Mouse (Mus musculus): Measurements from ENCODE around the gene Acads. TPM values are rescaled to one million over a fixed set of nuclear protein-coding genes. Genes with fewer than 3 reads are reported as not detected.
"Not testable (repeated sequence)": the region's sequence is repeated elsewhere in the genome, so short reads cannot be mapped to it uniquely, and the experiment has no call there.

The Acads gene
- polyA plus RNA-seq, 1 experiment: 95.9 TPM

GRCm38 (mm10) chr5:115081636-115082035 is 37.5 kb downstream of the Acads start:
- Histone ChIP-seq H3K36me3 (ENCODE audit: control insufficient read depth, insufficient read depth, low read length) (peaks cover 45% of the 10 kb centered on the region), H3K27ac (ENCODE audit: insufficient read depth, low read depth, low read length) (no peak overlapping the region), H3K4me3 (ENCODE audit: low read depth, low read length) (no peak overlapping the region), H3K4me1 (ENCODE audit: control insufficient read depth, insufficient read depth, insufficient read length, low read length) (peaks cover 5% of the 10 kb centered on the region; the same call in 1 of the 2 replicates), H3K27me3 (ENCODE audit: control insufficient read depth, insufficient read depth, low read length) (no peaks in the 10 kb centered on the region)
- WGBS: 84% methylated on average over 5 of the region's 5 CpGs
- TF ChIP-seq CTCF (IDR thresholded peaks at IDR 0.05; ENCODE audit: extremely low read depth, insufficient read length, insufficient replicate concordance, low read depth, low read length) (no peak), POLR2A (IDR thresholded peaks at IDR 0.05; ENCODE audit: low read depth, low read length) (no peak)

GRCm38 (mm10) chr5:115076144-115076901 is 42.8 kb downstream of the Acads start:
- TF ChIP-seq POLR2A (IDR thresholded peaks at IDR 0.05; ENCODE audit: low read depth, low read length): no peak
- TF ChIP-seq CTCF (IDR thresholded peaks at IDR 0.05; ENCODE audit: extremely low read depth, insufficient read length, insufficient replicate concordance, low read depth, low read length): peak; percentile 26; the same call in 1 of the 2 replicates
- peaks cover 14% of the 10 kb centered on the region for H3K36me3 ChIP-seq (ENCODE audit: control insufficient read depth, insufficient read depth, low read length)
- no peaks in the 10 kb centered on the region for H3K27me3 ChIP-seq (ENCODE audit: control insufficient read depth, insufficient read depth, low read length)
- peaks cover 23% of the 10 kb centered on the region for H3K4me1 ChIP-seq (ENCODE audit: control insufficient read depth, insufficient read depth, insufficient read length, low read length)
- 49% methylated on average over 5 of the region's 5 CpGs for WGBS
- H3K27ac ChIP-seq (ENCODE audit: insufficient read depth, low read depth, low read length): peak overlapping the region; percentile 20; the same call in 1 of the 2 replicates
- H3K4me3 ChIP-seq (ENCODE audit: low read depth, low read length): no peak overlapping the region

- H3K4me1 ChIP-seq (ENCODE audit: control insufficient read depth, insufficient read depth, insufficient read length, low read length): peaks cover 29% of the 10 kb centered on the region
- H3K4me3 ChIP-seq (ENCODE audit: low read depth, low read length): no peak overlapping the region
- H3K27ac ChIP-seq (ENCODE audit: insufficient read depth, low read depth, low read length): peak overlapping the region; percentile 87
- peaks cover 9% of the 10 kb centered on the region; the same call in 1 of the 2 replicates for H3K36me3 ChIP-seq (ENCODE audit: control insufficient read depth, insufficient read depth, low read length)
- TF ChIP-seq CTCF (IDR thresholded peaks at IDR 0.05; ENCODE audit: extremely low read depth, insufficient read length, insufficient replicate concordance, low read depth, low read length) (no peak), POLR2A (IDR thresholded peaks at IDR 0.05; ENCODE audit: low read depth, low read length) (no peak)
- no peaks in the 10 kb centered on the region for H3K27me3 ChIP-seq (ENCODE audit: control insufficient read depth, insufficient read depth, low read length)
- 29% methylated on average over 4 of the region's 4 CpGs for WGBS
Measured at GRCm38 (mm10) chr5:115074749-115075148, 44.4 kb downstream of the Acads start.

GRCm38 (mm10) chr5:115073306-115073705 is 45.8 kb downstream of the Acads start:
- H3K27me3 ChIP-seq (ENCODE audit: control insufficient read depth, insufficient read depth, low read length); H3K4me3 ChIP-seq (ENCODE audit: low read depth, low read length); H3K36me3 ChIP-seq (ENCODE audit: control insufficient read depth, insufficient read depth, low read length): not testable (repeated sequence)
- Histone ChIP-seq H3K27ac (ENCODE audit: insufficient read depth, low read depth, low read length) (peak overlapping the region; percentile 37; the same call in 1 of the 2 replicates), H3K4me1 (ENCODE audit: control insufficient read depth, insufficient read depth, insufficient read length, low read length) (peaks cover 38% of the 10 kb centered on the region)
- 34% methylated on average over 8 of the region's 8 CpGs for WGBS

- 15% methylated on average over 7 of the region's 7 CpGs for WGBS
- H3K27me3 ChIP-seq (ENCODE audit: control insufficient read depth, insufficient read depth, low read length): no peaks in the 10 kb centered on the region
- no peak overlapping the region for H3K4me3 ChIP-seq (ENCODE audit: low read depth, low read length)
- H3K36me3 ChIP-seq (ENCODE audit: control insufficient read depth, insufficient read depth, low read length): peaks cover 5% of the 10 kb centered on the region; the same call in 1 of the 2 replicates
- peak overlapping the region; percentile 28; the same call in 1 of the 2 replicates for H3K27ac ChIP-seq (ENCODE audit: insufficient read depth, low read depth, low read length)
- no peak for TF ChIP-seq CTCF (IDR thresholded peaks at IDR 0.05; ENCODE audit: extremely low read depth, insufficient read length, insufficient replicate concordance, low read depth, low read length)
- TF ChIP-seq POLR2A (IDR thresholded peaks at IDR 0.05; ENCODE audit: low read depth, low read length): no peak
- peaks cover 36% of the 10 kb centered on the region for H3K4me1 ChIP-seq (ENCODE audit: control insufficient read depth, insufficient read depth, insufficient read length, low read length)
Measured at GRCm38 (mm10) chr5:115072143-115072542, 47.0 kb downstream of the Acads start.

GRCm38 (mm10) chr5:115071096-115071901 is 47.8 kb downstream of the Acads start:
- 82% methylated on average over 11 of the region's 11 CpGs for WGBS
- TF ChIP-seq POLR2A (IDR thresholded peaks at IDR 0.05; ENCODE audit: low read depth, low read length): no peak
- TF ChIP-seq CTCF (IDR thresholded peaks at IDR 0.05; ENCODE audit: extremely low read depth, insufficient read length, insufficient replicate concordance, low read depth, low read length): no peak

GRCm38 (mm10) chr5:115070457-115070856 is 48.7 kb downstream of the Acads start:
- no peak overlapping the region for H3K4me3 ChIP-seq (ENCODE audit: low read depth, low read length)
- peaks cover 36% of the 10 kb centered on the region for H3K4me1 ChIP-seq (ENCODE audit: control insufficient read depth, insufficient read depth, insufficient read length, low read length)
- WGBS: 96% methylated on average over 2 of the region's 2 CpGs
- no peaks in the 10 kb centered on the region for H3K27me3 ChIP-seq (ENCODE audit: control insufficient read depth, insufficient read depth, low read length)
- no peak for TF ChIP-seq POLR2A (IDR thresholded peaks at IDR 0.05; ENCODE audit: low read depth, low read length)
- no peak for TF ChIP-seq CTCF (IDR thresholded peaks at IDR 0.05; ENCODE audit: extremely low read depth, insufficient read length, insufficient replicate concordance, low read depth, low read length)
- H3K36me3 ChIP-seq (ENCODE audit: control insufficient read depth, insufficient read depth, low read length): peaks cover 3% of the 10 kb centered on the region; the same call in 1 of the 2 replicates
- H3K27ac ChIP-seq (ENCODE audit: insufficient read depth, low read depth, low read length): no peak overlapping the region

More at GRCm38 (mm10) chr5:115071096-115071901, 47.8 kb downstream of the Acads start:
- no peaks in the 10 kb centered on the region for H3K27me3 ChIP-seq (ENCODE audit: control insufficient read depth, insufficient read depth, low read length)
- H3K4me1 ChIP-seq (ENCODE audit: control insufficient read depth, insufficient read depth, insufficient read length, low read length): peaks cover 36% of the 10 kb centered on the region
- H3K4me3 ChIP-seq (ENCODE audit: low read depth, low read length): no peak overlapping the region
- peaks cover 5% of the 10 kb centered on the region; the same call in 1 of the 2 replicates for H3K36me3 ChIP-seq (ENCODE audit: control insufficient read depth, insufficient read depth, low read length)
- 0 out of 2 replicates have a peak overlapping the region, but pooled peaks have one; percentile 1 for H3K27ac ChIP-seq (ENCODE audit: insufficient read depth, low read depth, low read length)

All from small intestine, adult 2 months (tissue).